Mouse (Mus musculus) heart, embryonic 13.5 days (tissue): Measurements from ENCODE around the gene Pigs. TPM values are rescaled to one million over a fixed set of nuclear protein-coding genes. Genes with fewer than 3 reads are reported as not detected.

Experiments used
- ATAC-seq: fragments of 200-750 bp; cut with Nextera tagmentation; 2 replicates; pipeline ENCODE4 v1.8.0; 2017; ENCODE audit warnings: moderate TSS enrichment; ENCODE audit not compliant: insufficient number of reproducible peaks, low FRiP score, low TSS enrichment; ENCODE audit errors: extremely low read depth
- H3K27ac ChIP-seq: fragments of 300-500 bp; sonication (generic); replicated peaks from 2 replicates; pipeline ENCODE4 v1.5.1; 2015; ENCODE audit warnings: moderate library complexity, mild to moderate bottlenecking, inconsistent platforms
- H3K27me3 ChIP-seq: fragments of 300-500 bp; sonication (generic); replicated peaks from 2 replicates; pipeline ENCODE4 v1.6.1; 2015; ENCODE audit warnings: mild to moderate bottlenecking, inconsistent platforms
- H3K36me3 ChIP-seq: fragments of 300-500 bp; sonication (generic); 2 replicates; pipeline ENCODE4 v1.6.1; 2015; ENCODE audit warnings: mild to moderate bottlenecking, inconsistent platforms
- H3K4me1 ChIP-seq: fragments of 300-500 bp; sonication (generic); 2 replicates; pipeline ENCODE4 v1.6.1; 2015; ENCODE audit warnings: inconsistent platforms
- H3K4me2 ChIP-seq: fragments of 300-500 bp; sonication (generic); 2 replicates; pipeline ENCODE4 v1.6.1; 2015; ENCODE audit warnings: inconsistent platforms, mild to moderate bottlenecking, moderate library complexity
- H3K4me3 ChIP-seq: fragments of 300-500 bp; sonication (generic); 2 replicates; pipeline ENCODE4 v1.5.1; 2015; ENCODE audit warnings: moderate library complexity, mild to moderate bottlenecking, inconsistent platforms
- H3K9ac ChIP-seq: fragments of 300-500 bp; sonication (generic); 2 replicates; pipeline ENCODE4 v1.6.1; 2015; ENCODE audit warnings: inconsistent platforms, mild to moderate bottlenecking, moderate library complexity
- H3K9me3 ChIP-seq: fragments of 300-500 bp; sonication (generic); 2 replicates; pipeline ENCODE4 v1.6.1; 2016; ENCODE audit warnings: inconsistent platforms
- WGBS: fragments of 180-500 bp; shearing (Covaris S2); methylation state at CpG from one replicate; pipeline ENCODE4 v1.1.7; 2015; ENCODE audit warnings: mixed read lengths; 5-methylcytosine and 5-hydroxymethylcytosine counted together
- polyA plus RNA-seq: library from polyadenylated mRNA; unstranded; fragments of >200 nt; fragmentation: Nextera tagmentation; extraction: Ambion mirVana; gene quantifications from 2 replicates; pipeline ENCODE4 v1.2.1, GENCODE M21; 2015

The Pigs gene
- polyA plus RNA-seq, 1 experiment from 2014 or later = 66.6 TPM

DNA sequence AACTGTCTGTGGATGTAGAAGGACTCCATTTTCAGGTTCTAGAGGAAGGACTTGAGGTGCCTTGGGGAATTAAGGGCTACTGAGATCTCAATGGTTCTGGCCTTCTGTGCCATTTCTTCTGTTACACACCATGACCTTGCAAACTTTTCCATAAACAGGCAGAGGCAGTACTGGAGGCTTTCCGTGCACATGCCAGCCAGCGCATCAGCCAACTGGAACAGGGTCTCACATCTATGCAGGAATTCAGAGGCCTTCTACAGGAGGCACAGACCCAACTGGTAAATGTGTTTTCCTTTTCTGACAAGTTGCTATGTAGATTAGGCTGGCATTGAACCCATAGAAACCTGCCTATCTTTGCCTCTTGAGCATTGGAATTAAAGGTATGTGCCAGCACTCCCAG is 14.6 kb upstream of the Pigs start:
- H3K4me1 ChIP-seq = no peaks in the 10 kb centered on the region; the same call in 1 of the 2 replicates
- H3K27me3 ChIP-seq = no peaks in the 10 kb centered on the region
- H3K27ac ChIP-seq = no peak overlapping the region
- ATAC-seq = no peak
- H3K4me2 ChIP-seq = no peak overlapping the region
- no peak overlapping the region for H3K4me3 ChIP-seq
- no peaks in the 10 kb centered on the region for H3K9me3 ChIP-seq
- H3K36me3 ChIP-seq = peaks cover 94% of the 10 kb centered on the region
- no peak overlapping the region for H3K9ac ChIP-seq
- 82% methylated on average over 2 of the region's 2 CpGs for WGBS

DNA sequence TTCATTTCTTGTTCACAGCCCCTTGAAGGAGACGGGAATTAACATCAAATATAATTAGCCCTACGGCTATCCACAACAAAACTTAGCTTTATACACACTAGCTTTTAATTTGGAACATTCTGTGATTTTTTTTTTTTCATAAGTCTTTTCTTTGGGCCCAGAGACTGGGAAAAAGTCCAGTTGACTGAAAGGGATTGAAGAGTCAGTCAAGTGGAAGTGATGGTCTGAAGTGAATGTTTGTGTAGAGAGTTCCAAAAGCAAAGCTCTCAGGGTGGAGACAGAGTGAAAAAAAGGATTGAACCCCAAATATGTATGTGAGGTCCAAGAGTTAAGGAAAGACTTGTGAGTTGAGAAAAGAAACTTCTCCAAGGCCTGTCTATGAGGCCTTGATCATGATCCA is 9.8 kb upstream of the Pigs start:
- H3K27ac ChIP-seq = no peak overlapping the region
- no peaks in the 10 kb centered on the region for H3K9me3 ChIP-seq
- H3K4me2 ChIP-seq = no peak overlapping the region
- no peak overlapping the region for H3K9ac ChIP-seq
- no peaks in the 10 kb centered on the region for H3K27me3 ChIP-seq
- H3K36me3 ChIP-seq = peaks cover 87% of the 10 kb centered on the region
- H3K4me1 ChIP-seq = peaks cover 16% of the 10 kb centered on the region
- H3K4me3 ChIP-seq = no peak overlapping the region
- WGBS = 84% methylated on average over 2 of the region's 2 CpGs
- ATAC-seq = no peak

DNA sequence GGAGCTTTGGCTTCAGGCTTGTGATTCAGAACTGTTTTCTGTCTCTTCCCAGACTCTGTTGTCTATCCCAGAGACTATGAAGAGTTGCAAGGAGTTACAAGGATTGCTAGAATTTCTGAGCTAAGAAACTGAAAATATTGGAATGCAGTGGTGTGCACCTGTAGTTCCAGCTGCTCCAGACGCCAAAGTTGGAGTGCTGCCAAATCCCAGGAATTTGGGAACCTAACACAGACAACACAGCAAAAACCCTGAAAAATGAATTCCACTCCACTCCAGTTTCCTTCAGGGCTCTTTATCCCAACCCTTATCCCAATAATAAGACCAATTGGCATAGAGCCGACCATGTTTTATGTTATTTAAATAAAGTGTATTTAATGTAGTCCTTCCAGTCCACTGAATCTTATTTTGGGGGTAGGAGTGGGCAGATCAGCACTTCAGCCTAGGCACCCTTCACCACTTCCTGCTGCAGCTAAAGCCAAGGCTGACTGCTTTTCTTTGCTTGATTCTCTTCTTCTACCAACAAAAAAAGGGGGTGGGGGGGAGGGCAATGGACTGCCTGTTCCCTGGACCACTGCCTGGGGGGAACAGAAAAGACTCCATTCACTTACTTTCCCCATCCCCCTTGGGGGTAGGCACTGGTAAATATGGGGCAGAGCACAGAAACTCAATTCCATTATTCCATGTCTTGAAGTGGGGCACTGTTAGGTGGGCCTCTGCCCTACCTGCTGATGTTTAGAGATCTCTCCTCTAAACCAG is 6.0 kb upstream of the Pigs start:
- Histone ChIP-seq H3K9me3 (no peaks in the 10 kb centered on the region), H3K4me2 (peak overlapping the region; percentile 62), H3K4me3 (no peak overlapping the region), H3K27me3 (no peaks in the 10 kb centered on the region), H3K27ac (peak overlapping the region; percentile 63), H3K36me3 (peaks cover 50% of the 10 kb centered on the region), H3K9ac (no peak overlapping the region), H3K4me1 (peaks cover 27% of the 10 kb centered on the region)
- WGBS = 52% methylated on average over 2 of the region's 2 CpGs
- no peak for ATAC-seq

GRCm38 (mm10) chr11:78322860-78323259 is 5.4 kb upstream of the Pigs start, which contains the start of gene Aldoc:
Aldoc (plus strand) TSS chr11:78322968.
- peaks cover 44% of the 10 kb centered on the region for H3K36me3 ChIP-seq
- peaks cover 27% of the 10 kb centered on the region for H3K4me1 ChIP-seq
- peak within 1 kb of the TSS; percentile 38 for H3K4me3 ChIP-seq
- H3K9ac ChIP-seq = peak within 1 kb of the TSS; percentile 69
- H3K27me3 ChIP-seq = no peaks in the 10 kb centered on the region
- peak within 1 kb of the TSS; percentile 62 for H3K4me2 ChIP-seq
- WGBS = 3% methylated on average over 15 of the region's 15 CpGs
- H3K9me3 ChIP-seq = no peaks in the 10 kb centered on the region
- peak; percentile 92 for ATAC-seq
- H3K27ac ChIP-seq = peak within 1 kb of the TSS; percentile 65

DNA sequence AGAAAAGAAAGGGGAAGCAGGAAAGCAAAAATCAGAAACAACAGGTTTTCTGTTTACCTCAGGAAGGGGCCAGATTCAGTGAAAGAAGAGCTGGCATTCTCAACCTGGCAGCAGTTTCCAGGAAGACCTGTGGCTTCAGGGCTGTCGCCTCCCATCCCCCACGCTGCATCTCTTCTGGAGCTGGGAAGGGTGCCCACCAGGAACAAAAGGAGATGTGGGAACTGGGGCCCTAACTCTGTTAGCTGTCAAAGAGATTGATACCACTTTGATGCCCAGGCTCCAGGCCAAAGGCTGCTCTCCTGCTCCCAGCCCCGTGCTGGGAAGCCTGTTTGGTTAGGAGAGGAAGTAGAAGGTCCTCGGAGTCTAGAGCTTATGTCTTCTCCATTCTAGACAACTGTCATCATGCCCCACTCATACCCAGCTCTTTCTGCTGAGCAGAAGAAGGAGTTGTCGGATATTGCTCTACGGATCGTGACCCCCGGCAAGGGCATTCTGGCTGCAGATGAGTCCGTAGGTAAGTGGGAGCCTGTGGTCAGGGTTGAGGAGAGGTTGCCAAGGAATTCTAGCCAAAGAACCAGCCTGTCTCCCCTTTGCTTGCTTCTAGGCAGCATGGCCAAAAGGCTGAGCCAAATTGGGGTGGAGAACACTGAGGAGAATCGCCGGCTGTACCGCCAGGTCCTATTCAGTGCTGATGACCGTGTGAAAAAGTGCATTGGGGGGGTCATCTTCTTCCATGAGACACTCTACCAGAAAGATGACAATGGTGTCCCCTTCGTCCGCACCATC is 4.0 kb upstream of the Pigs start:
- 85% methylated on average over 15 of the region's 15 CpGs for WGBS
- Histone ChIP-seq H3K27me3 (no peaks in the 10 kb centered on the region), H3K9ac (peak overlapping the region; percentile 25; the same call in 1 of the 2 replicates), H3K4me3 (no peak overlapping the region), H3K4me1 (peaks cover 32% of the 10 kb centered on the region), H3K9me3 (no peaks in the 10 kb centered on the region), H3K36me3 (peaks cover 31% of the 10 kb centered on the region), H3K4me2 (peak overlapping the region; percentile 62), H3K27ac (no peak overlapping the region)
- no peak for ATAC-seq

GRCm38 (mm10) chr11:78324965-78325364 is 3.2 kb upstream of the Pigs start:
- Histone ChIP-seq H3K27me3 (no peaks in the 10 kb centered on the region), H3K4me2 (no peak overlapping the region), H3K4me1 (peaks cover 35% of the 10 kb centered on the region), H3K9ac (no peak overlapping the region), H3K27ac (no peak overlapping the region), H3K9me3 (no peaks in the 10 kb centered on the region), H3K4me3 (no peak overlapping the region), H3K36me3 (peaks cover 23% of the 10 kb centered on the region)
- ATAC-seq = no peak
- 89% methylated on average over 12 of the region's 12 CpGs for WGBS

- H3K27ac ChIP-seq = no peak overlapping the region
- peaks cover 1% of the 10 kb centered on the region for H3K36me3 ChIP-seq
- WGBS = 92% methylated on average over 4 of the region's 4 CpGs
- no peaks in the 10 kb centered on the region for H3K9me3 ChIP-seq
- no peak overlapping the region for H3K4me2 ChIP-seq
- no peak overlapping the region for H3K4me3 ChIP-seq
- ATAC-seq = no peak
- H3K4me1 ChIP-seq = peaks cover 30% of the 10 kb centered on the region
- no peak overlapping the region for H3K9ac ChIP-seq
- no peaks in the 10 kb centered on the region for H3K27me3 ChIP-seq
Observed at GRCm38 (mm10) chr11:78327215-78327614, 1.0 kb upstream of the Pigs start.

- Histone ChIP-seq H3K27me3 (no peaks in the 10 kb centered on the region), H3K36me3 (peaks cover 14% of the 10 kb centered on the region), H3K4me3 (peak overlapping the region; percentile 95), H3K9me3 (no peaks in the 10 kb centered on the region), H3K27ac (0 out of 2 replicates have a peak overlapping the region, but pooled peaks have one; percentile 20), H3K9ac (peak overlapping the region; percentile 92), H3K4me1 (peaks cover 17% of the 10 kb centered on the region), H3K4me2 (peak overlapping the region; percentile 96)
- under 1% methylated on average over 41 of the region's 41 CpGs for WGBS
- ATAC-seq = peak; percentile 12; the same call in 1 of the 2 replicates
Observed at GRCm38 (mm10) chr11:78328512-78329056, 369 bp downstream of the Pigs start.

DNA sequence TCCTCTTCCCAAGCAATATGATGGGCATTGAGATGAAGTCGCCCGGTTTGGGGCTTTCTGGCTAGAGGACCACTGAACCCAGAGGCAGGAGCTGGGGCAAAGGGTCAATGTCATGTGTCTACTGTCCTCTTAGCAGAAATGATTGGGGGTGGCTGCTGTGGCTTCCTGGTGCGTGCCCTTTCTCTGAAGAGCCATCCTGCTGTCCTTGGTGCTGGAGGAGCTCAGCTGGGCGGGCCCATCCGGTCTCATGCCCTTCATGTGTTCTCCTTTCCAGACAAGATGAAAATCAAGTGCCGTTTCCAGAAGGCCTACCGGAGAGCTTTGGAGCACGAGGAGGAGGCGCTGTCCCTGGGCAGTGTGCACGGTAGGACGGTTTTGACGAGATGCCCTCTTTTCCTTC is 4.5 kb downstream of the Pigs start:
- no peak overlapping the region for H3K9ac ChIP-seq
- ATAC-seq = no peak
- 90% methylated on average over 12 of the region's 12 CpGs for WGBS
- H3K9me3 ChIP-seq = no peaks in the 10 kb centered on the region
- H3K4me2 ChIP-seq = no peak overlapping the region
- H3K4me3 ChIP-seq = no peak overlapping the region
- peaks cover 8% of the 10 kb centered on the region for H3K4me1 ChIP-seq
- H3K36me3 ChIP-seq = peaks cover 49% of the 10 kb centered on the region
- no peak overlapping the region for H3K27ac ChIP-seq
- no peaks in the 10 kb centered on the region for H3K27me3 ChIP-seq

- Histone ChIP-seq H3K4me2 (no peak overlapping the region), H3K36me3 (peaks cover 61% of the 10 kb centered on the region), H3K27me3 (no peaks in the 10 kb centered on the region), H3K9me3 (no peaks in the 10 kb centered on the region), H3K9ac (no peak overlapping the region), H3K4me1 (peaks cover 5% of the 10 kb centered on the region), H3K4me3 (no peak overlapping the region), H3K27ac (no peak overlapping the region)
- no peak for ATAC-seq
- WGBS = 92% methylated on average over 5 of the region's 5 CpGs
Observed at GRCm38 (mm10) chr11:78333992-78334391, 5.8 kb downstream of the Pigs start.

- no peak for ATAC-seq
- WGBS = 86% methylated on average over 8 of the region's 8 CpGs
- Histone ChIP-seq H3K36me3 (peaks cover 86% of the 10 kb centered on the region), H3K27me3 (no peaks in the 10 kb centered on the region), H3K9me3 (no peaks in the 10 kb centered on the region), H3K27ac (no peak overlapping the region), H3K9ac (no peak overlapping the region), H3K4me2 (no peak overlapping the region), H3K4me3 (no peak overlapping the region), H3K4me1 (no peaks in the 10 kb centered on the region)
Observed at GRCm38 (mm10) chr11:78337040-78337439, 8.8 kb downstream of the Pigs start.
